Mouse (Mus musculus) bone marrow, adult 2 months (tissue): ENCODE measurements at regions not wholly inside any gene's neighbourhood (a gene's known extent, or its start where the extent isn't known, plus 50 kb on each side); places are given as distances from the start of the nearest gene placed in this dataset.

Experiments
- H3K27ac ChIP-seq: fragments of 200-500 bp; 2 replicates; pipeline ENCODE4 v1.5.1; 2012; ENCODE audit warnings: low read depth, mild to moderate bottlenecking, control low read depth, inconsistent platforms, low read length; ENCODE audit not compliant: control insufficient read depth, poor library complexity, insufficient read depth
- H3K4me1 ChIP-seq: fragments of 200-500 bp; 2 replicates; pipeline ENCODE4 v1.6.1; 2011; ENCODE audit warnings: low read length; ENCODE audit not compliant: control insufficient read depth, insufficient read depth
- H3K4me3 ChIP-seq: fragments of 200-500 bp; replicated peaks from 2 replicates; pipeline ENCODE3; 2011; ENCODE audit warnings: mild to moderate bottlenecking, low read depth, low read length, control low read depth; ENCODE audit not compliant: control insufficient read depth
- CTCF ChIP-seq: fragments of 200-500 bp; IDR thresholded peaks from 2 replicates; pipeline ENCODE4 v1.5.1; 2011; ENCODE audit warnings: low read length, control low read depth; ENCODE audit not compliant: control insufficient read depth, insufficient read depth
- POLR2A ChIP-seq: fragments of 200-500 bp; IDR thresholded peaks from 2 replicates; pipeline ENCODE4 v1.6.1; 2011; ENCODE audit warnings: low read depth, mild to moderate bottlenecking, control low read depth, low read length, borderline replicate concordance; ENCODE audit not compliant: control insufficient read depth
- WGBS: fragments of 180-500 bp; shearing (Covaris S2); methylation state at CpG from one replicate; pipeline ENCODE4 v1.1.7; 2018; 5-methylcytosine and 5-hydroxymethylcytosine counted together

- H3K4me3 ChIP-seq = no peak overlapping the region
- 65% methylated on average over 4 of the region's 4 CpGs for WGBS
- no peaks in the 10 kb centered on the region for H3K4me1 ChIP-seq
- TF ChIP-seq POLR2A (no peak), CTCF (no peak)
- no peak overlapping the region for H3K27ac ChIP-seq
Measured at GRCm38 (mm10) chr11:82573126-82573525, 184.4 kb downstream of the Tmem132e start.

- 19% methylated on average over 5 of the region's 5 CpGs for WGBS
- no peak for TF ChIP-seq POLR2A
- TF ChIP-seq CTCF = no peak
- no peak overlapping the region for H3K27ac ChIP-seq
Measured at GRCm38 (mm10) chr11:82571525-82571924, 182.8 kb downstream of the Tmem132e start.

GRCm38 (mm10) chr11:82569819-82570218, 181.1 kb downstream of the Tmem132e start:
- Histone ChIP-seq H3K4me3 (no peak overlapping the region), H3K27ac (no peak overlapping the region), H3K4me1 (no peaks in the 10 kb centered on the region)
- TF ChIP-seq CTCF = no peak
- no peak for TF ChIP-seq POLR2A

More at GRCm38 (mm10) chr11:82571525-82571924, 182.8 kb downstream of the Tmem132e start:
- no peak overlapping the region for H3K4me3 ChIP-seq
- H3K4me1 ChIP-seq = no peaks in the 10 kb centered on the region

- TF ChIP-seq POLR2A (no peak), CTCF (no peak)
Measured at GRCm38 (mm10) chr11:82568219-82568676, 179.5 kb downstream of the Tmem132e start.

GRCm38 (mm10) chr11:82567014-82567685, 178.4 kb downstream of the Tmem132e start:
- 58% methylated on average over 9 of the region's 9 CpGs for WGBS

More at GRCm38 (mm10) chr11:82568219-82568676, 179.5 kb downstream of the Tmem132e start:
- no peak overlapping the region for H3K27ac ChIP-seq
- H3K4me3 ChIP-seq = no peak overlapping the region
- WGBS = 33% methylated on average over 2 of the region's 2 CpGs
- H3K4me1 ChIP-seq = no peaks in the 10 kb centered on the region

GRCm38 (mm10) chr11:82566092-82566491, 177.4 kb downstream of the Tmem132e start:
- Histone ChIP-seq H3K27ac (no peak overlapping the region), H3K4me1 (no peaks in the 10 kb centered on the region), H3K4me3 (no peak overlapping the region)
- TF ChIP-seq CTCF (no peak), POLR2A (no peak)
- 31% methylated on average over 4 of the region's 4 CpGs for WGBS

More at GRCm38 (mm10) chr11:82567014-82567685, 178.4 kb downstream of the Tmem132e start:
- no peak for TF ChIP-seq POLR2A
- no peak for TF ChIP-seq CTCF
- no peak overlapping the region for H3K27ac ChIP-seq
- no peaks in the 10 kb centered on the region for H3K4me1 ChIP-seq
- no peak overlapping the region for H3K4me3 ChIP-seq

GRCm38 (mm10) chr11:82564181-82564580, 175.5 kb downstream of the Tmem132e start:
- Histone ChIP-seq H3K27ac (no peak overlapping the region), H3K4me1 (no peaks in the 10 kb centered on the region), H3K4me3 (no peak overlapping the region)
- 80% methylated on average over 10 of the region's 10 CpGs for WGBS
- TF ChIP-seq CTCF (no peak), POLR2A (no peak)

- no peak overlapping the region for H3K27ac ChIP-seq
- WGBS = 3% methylated on average over 3 of the region's 3 CpGs
- H3K4me3 ChIP-seq = no peak overlapping the region
- H3K4me1 ChIP-seq = no peaks in the 10 kb centered on the region
- no peak for TF ChIP-seq POLR2A
- no peak for TF ChIP-seq CTCF
Measured at GRCm38 (mm10) chr11:82542028-82542427, 153.3 kb downstream of the Tmem132e start.

- Histone ChIP-seq H3K4me3 (no peak overlapping the region), H3K27ac (no peak overlapping the region), H3K4me1 (no peaks in the 10 kb centered on the region)
- no peak for TF ChIP-seq CTCF
- TF ChIP-seq POLR2A = no peak
- 43% methylated on average over 7 of the region's 7 CpGs for WGBS
Measured at GRCm38 (mm10) chr11:82541376-82541775, 152.7 kb downstream of the Tmem132e start.
